In genomic region chr9:116383411-116384101, GRCm38 (mm10) we compare ENCODE assay signal across 8 mouse cellular contexts.
A peak's percentile ranks its signal among the peaks of the same experiment; 100 is the strongest.
DNase-seq lines count a peak whose midpoint lies in the region; ATAC-seq and TF ChIP-seq lines count a peak whose summit lies in the region.

No protein-coding gene starts in this region.

- intact Hi-C loops in left cerebral cortex, adult 2 months (cut with DNase I) = loop anchor here (2.0 kb wide), 1 partner anchor 323 kb away; no protein-coding TSS in a partner anchor

- peak; percentile 74 for ATAC-seq in embryonic facial prominence, embryonic 12.5 days (ENCODE audit: insufficient number of reproducible peaks, insufficient read depth, low FRiP score, low TSS enrichment)
- peak; percentile 40; the same call in 1 of the 2 replicates for ATAC-seq in heart, postnatal 0 days (ENCODE audit: insufficient read depth, low read depth)

- no peak for DNase-seq in left cerebral cortex, adult 2 months (ENCODE audit: extremely low spot score in 1 of 2, low spot score in 2 of 2)
- DNase-seq in left cerebral cortex, adult 8-10 months (ENCODE audit: low spot score in 2 of 2) = no peak
- peak; percentile 40 for DNase-seq in heart, postnatal 0 days (ENCODE audit: low spot score)
- peak; percentile 71 for DNase-seq in kidney, postnatal 14 days
- peak; percentile 50 for DNase-seq in urinary bladder, postnatal 25 days (ENCODE audit: low spot score)
- DNase-seq in layer of hippocampus, postnatal 36 days = no peak

- H3K79me2 ChIP-seq in macrophage (ENCODE audit: inconsistent target) = no peaks in the 10 kb centered on the region

- H3K9me3 ChIP-seq in embryonic facial prominence, embryonic 12.5 days = no peaks in the 10 kb centered on the region
- H3K9me3 ChIP-seq in heart, postnatal 0 days (replicated peaks; ENCODE audit: control insufficient read depth, low read length) = no peaks in the 10 kb centered on the region

- no peak for TF ChIP-seq CTCF in left cerebral cortex, adult 2 months (IDR thresholded peaks at IDR 0.05)
- no peak for TF ChIP-seq CTCF in heart, postnatal 0 days (IDR thresholded peaks at IDR 0.05; ENCODE audit: low read depth)

- TF ChIP-seq EP300 in heart, postnatal 0 days (IDR thresholded peaks at IDR 0.05; ENCODE audit: low read depth) = no peak

- no peaks in the 10 kb centered on the region for H3K36me3 ChIP-seq in embryonic facial prominence, embryonic 12.5 days
- H3K36me3 ChIP-seq in heart, postnatal 0 days (replicated peaks; ENCODE audit: control insufficient read depth, insufficient read depth, low read length) = no peaks in the 10 kb centered on the region
- H3K36me3 ChIP-seq in macrophage (ENCODE audit: inconsistent target) = no peaks in the 10 kb centered on the region

- WGBS in embryonic facial prominence, embryonic 12.5 days = 9% methylated on average over 18 of the region's 18 CpGs
- 15% methylated on average over 18 of the region's 18 CpGs for WGBS in heart, postnatal 0 days
- WGBS in macrophage (ENCODE audit: missing documents) = 40% methylated on average over 17 of the region's 18 CpGs

- peak overlapping the region; percentile 45 for H3K4me2 ChIP-seq in embryonic facial prominence, embryonic 12.5 days (replicated peaks)
- H3K4me2 ChIP-seq in heart, postnatal 0 days (ENCODE audit: low read depth, low read length) = peak overlapping the region; percentile 70

- H3K27ac ChIP-seq in left cerebral cortex, adult 2 months = no peak overlapping the region
- peak overlapping the region; percentile 95 for H3K27ac ChIP-seq in embryonic facial prominence, embryonic 12.5 days
- H3K27ac ChIP-seq in heart, postnatal 0 days (ENCODE audit: low read depth) = peak overlapping the region; percentile 70
- peak overlapping the region; percentile 57 for H3K27ac ChIP-seq in macrophage

- peaks cover 22% of the 10 kb centered on the region for H3K4me1 ChIP-seq in embryonic facial prominence, embryonic 12.5 days
- peaks cover 12% of the 10 kb centered on the region for H3K4me1 ChIP-seq in heart, postnatal 0 days (ENCODE audit: control insufficient read depth, insufficient read depth)

- H3K27me3 ChIP-seq in embryonic facial prominence, embryonic 12.5 days = no peaks in the 10 kb centered on the region
- H3K27me3 ChIP-seq in heart, postnatal 0 days (ENCODE audit: control insufficient read depth, insufficient read depth, low read length) = no peaks in the 10 kb centered on the region

- 0 out of 2 replicates have a peak overlapping the region, but pooled peaks have one; percentile 15 for H3K4me3 ChIP-seq in left cerebral cortex, adult 2 months
- H3K4me3 ChIP-seq in embryonic facial prominence, embryonic 12.5 days = 0 out of 2 replicates have a peak overlapping the region, but pooled peaks have one; percentile 9
- H3K4me3 ChIP-seq in heart, postnatal 0 days (ENCODE audit: low read depth, low read length) = peak overlapping the region; percentile 32
- no peak overlapping the region for H3K4me3 ChIP-seq in macrophage (ENCODE audit: inconsistent target)

- H3K9ac ChIP-seq in embryonic facial prominence, embryonic 12.5 days = peak overlapping the region; percentile 25; the same call in 1 of the 2 replicates
- peak overlapping the region; percentile 41 for H3K9ac ChIP-seq in heart, postnatal 0 days (replicated peaks; ENCODE audit: low read depth, low read length)

Comparison
In these comparisons a context has a peak if more than half of its experiments do, and no peak if none do; other contexts are left out.
1. DNase-seq: peak in heart, postnatal 0 days (single experiment), kidney, postnatal 14 days (single experiment) and urinary bladder, postnatal 25 days (single experiment); none in left cerebral cortex, adult 2 months (0 of 2), left cerebral cortex, adult 8-10 months (0 of 2) and layer of hippocampus, postnatal 36 days (0 of 2).